Mouse (Mus musculus) myocyte (in vitro differentiated cells): ENCODE measurements around the gene Lin37. TPM values are rescaled to one million over a fixed set of nuclear protein-coding genes. Genes with fewer than 3 reads are reported as not detected.

Source experiments
- H3K27me3 ChIP-seq: one replicate; pipeline ENCODE4 v1.6.1; 2011; ENCODE audit not compliant: control insufficient read depth, insufficient read depth, insufficient read length
- H3K36me3 ChIP-seq: one replicate; pipeline ENCODE4 v1.6.1; 2011; ENCODE audit not compliant: control insufficient read depth, insufficient read depth
- H3K4me2 ChIP-seq: one replicate; pipeline ENCODE4 v1.6.1; 2011; ENCODE audit warnings: low read depth, control low read depth
- H3K4me3 ChIP-seq: one replicate; pipeline ENCODE4 v1.5.1; 2011; ENCODE audit warnings: mild to moderate bottlenecking, control low read depth, moderate library complexity
- H3K79me2 ChIP-seq: one replicate; pipeline ENCODE4 v1.6.1; 2011; ENCODE audit not compliant: control insufficient read depth, insufficient read depth
- H3ac ChIP-seq: one replicate; pipeline ENCODE4 v1.6.1; 2011; ENCODE audit not compliant: control insufficient read depth, insufficient read length
- CEBPB ChIP-seq: IDR thresholded peaks from 2 replicates; pipeline ENCODE4 v1.6.1; 2011; ENCODE audit warnings: mild to moderate bottlenecking, moderate library complexity; ENCODE audit not compliant: poor library complexity, insufficient read depth, severe bottlenecking
- E2F4 ChIP-seq: IDR thresholded peaks from one replicate; pipeline ENCODE4 v1.6.1; 2011; ENCODE audit warnings: mild to moderate bottlenecking, control low read depth, moderate library complexity; ENCODE audit not compliant: insufficient read depth
- MAX ChIP-seq: IDR thresholded peaks from one replicate; pipeline ENCODE4 v1.6.1; 2011; ENCODE audit warnings: low read depth, mild to moderate bottlenecking, control low read depth
- MYOD1 ChIP-seq, 3 experiments: IDR thresholded peaks; one replicate each; pipeline ENCODE4 v1.6.1; 2011; ENCODE audit warnings: control low read depth in 2 of 3, low read depth in 2 of 3, mild to moderate bottlenecking in 2 of 3, moderate library complexity in 1 of 3; ENCODE audit not compliant: insufficient read length in 2 of 3, control insufficient read depth in 1 of 3
- MYOG ChIP-seq, 3 experiments: IDR thresholded peaks; one replicate each; pipeline ENCODE4 v1.6.1; 2011; ENCODE audit warnings: control low read depth in 2 of 3, low read depth in 2 of 3, mild to moderate bottlenecking in 2 of 3; ENCODE audit not compliant: insufficient read length in 2 of 3, control insufficient read depth in 1 of 3, insufficient read depth in 1 of 3
- POLR2A ChIP-seq: IDR thresholded peaks from one replicate; pipeline ENCODE4 v1.6.1; 2011; ENCODE audit warnings: low read depth, mild to moderate bottlenecking, control low read depth, moderate library complexity; ENCODE audit not compliant: insufficient read length
- POLR2AphosphoS2 ChIP-seq: IDR thresholded peaks from one replicate; pipeline ENCODE4 v1.6.1; 2011; ENCODE audit warnings: low read depth, control low read depth; ENCODE audit not compliant: insufficient read length
- REST ChIP-seq: IDR thresholded peaks from one replicate; pipeline ENCODE4 v1.6.1; 2011; ENCODE audit warnings: mild to moderate bottlenecking, control low read depth, moderate library complexity; ENCODE audit not compliant: insufficient read depth, insufficient read length
- SRF ChIP-seq: IDR thresholded peaks from one replicate; pipeline ENCODE4 v1.6.1; 2011; ENCODE audit warnings: low read depth; ENCODE audit not compliant: control insufficient read depth, insufficient read length
- TCF12 ChIP-seq: IDR thresholded peaks from one replicate; pipeline ENCODE4 v1.6.1; 2011; ENCODE audit warnings: mild to moderate bottlenecking, control low read depth; ENCODE audit not compliant: poor library complexity, insufficient read depth, severe bottlenecking
- TCF3 ChIP-seq: IDR thresholded peaks from one replicate; pipeline ENCODE4 v1.6.1; 2011; ENCODE audit warnings: low read depth, control low read depth; ENCODE audit not compliant: insufficient read length
- USF1 ChIP-seq: IDR thresholded peaks from one replicate; pipeline ENCODE4 v1.6.1; 2011; ENCODE audit warnings: low read depth, mild to moderate bottlenecking, control low read depth, moderate library complexity
- polyA plus RNA-seq: library from polyadenylated mRNA; unstranded; fragments of >200 nt; fragmentation: generic; extraction: Trizol; gene quantifications from one replicate; pipeline ENCODE4 v1.2.1, GENCODE M21; 2012; ENCODE audit warnings: missing spikeins

Lin37 gene
- polyA plus RNA-seq, 1 experiment = 55.3 TPM

GRCm38 (mm10) chr7:30531291-30531815 is 28.3 kb downstream of the Lin37 start:
- Histone ChIP-seq H3K27me3 (no peaks in the 10 kb centered on the region), H3K4me3 (peak overlapping the region; percentile 36), H3ac (no peak overlapping the region), H3K4me2 (peak overlapping the region; percentile 75), H3K36me3 (peaks cover 12% of the 10 kb centered on the region), H3K79me2 (no peaks in the 10 kb centered on the region)
- TF ChIP-seq TCF12 (no peak), MYOG (IDR thresholded peaks at IDR 0.05; ENCODE audit: control insufficient read depth in 1 of 3, insufficient read depth in 1 of 3, insufficient read length in 2 of 3, low read depth in 2 of 3) (no peak), POLR2AphosphoS2 (peak; percentile 71), POLR2A (peak; percentile 61), TCF3 (no peak)

GRCm38 (mm10) chr7:30526981-30527380 is 32.7 kb downstream of the Lin37 start:
- no peak for TF ChIP-seq REST
- no peak for TF ChIP-seq E2F4
- no peak for TF ChIP-seq SRF
- TF ChIP-seq TCF3 = no peak
- TF ChIP-seq CEBPB = no peak
- TF ChIP-seq MYOD1 (IDR thresholded peaks at IDR 0.05; ENCODE audit: control insufficient read depth in 1 of 3, insufficient read length in 2 of 3, low read depth in 2 of 3) = no peak
- TF ChIP-seq POLR2AphosphoS2 = no peak
- Histone ChIP-seq H3ac (no peak overlapping the region), H3K79me2 (no peaks in the 10 kb centered on the region), H3K4me3 (no peak overlapping the region), H3K36me3 (peaks cover 12% of the 10 kb centered on the region), H3K4me2 (no peak overlapping the region), H3K27me3 (no peaks in the 10 kb centered on the region)

DNA sequence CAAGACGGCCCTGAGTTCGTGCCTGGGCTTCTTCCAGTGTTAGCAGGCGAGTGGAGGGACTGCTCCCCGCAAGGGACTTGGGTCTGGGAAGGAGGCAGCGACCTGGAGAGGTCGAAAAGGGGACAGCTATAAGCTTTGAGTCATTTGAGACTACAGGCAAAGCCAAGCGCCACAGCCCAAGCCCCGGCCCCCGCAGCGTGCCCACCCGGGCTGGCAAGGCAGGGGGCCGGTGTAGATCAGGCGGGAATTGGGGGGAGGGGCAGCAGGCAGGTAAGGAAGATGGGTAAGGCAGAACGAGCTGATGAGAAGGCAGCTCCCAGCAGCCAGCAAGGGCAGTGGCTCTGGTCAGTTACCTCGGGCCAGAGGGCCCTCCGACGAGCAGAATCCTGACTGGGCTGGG is 33.2 kb downstream of the Lin37 start:
- Histone ChIP-seq H3K4me2 (no peak overlapping the region), H3K4me3 (no peak overlapping the region), H3K36me3 (peaks cover 12% of the 10 kb centered on the region), H3ac (no peak overlapping the region), H3K27me3 (no peaks in the 10 kb centered on the region), H3K79me2 (no peaks in the 10 kb centered on the region)
- TF ChIP-seq MAX (no peak), POLR2A (no peak), POLR2AphosphoS2 (no peak), MYOD1 (IDR thresholded peaks at IDR 0.05; ENCODE audit: control insufficient read depth in 1 of 3, insufficient read length in 2 of 3, low read depth in 2 of 3) (no peak), REST (no peak), CEBPB (no peak), MYOG (IDR thresholded peaks at IDR 0.05; ENCODE audit: control insufficient read depth in 1 of 3, insufficient read depth in 1 of 3, insufficient read length in 2 of 3, low read depth in 2 of 3) (no peak), SRF (no peak), TCF3 (no peak)

DNA sequence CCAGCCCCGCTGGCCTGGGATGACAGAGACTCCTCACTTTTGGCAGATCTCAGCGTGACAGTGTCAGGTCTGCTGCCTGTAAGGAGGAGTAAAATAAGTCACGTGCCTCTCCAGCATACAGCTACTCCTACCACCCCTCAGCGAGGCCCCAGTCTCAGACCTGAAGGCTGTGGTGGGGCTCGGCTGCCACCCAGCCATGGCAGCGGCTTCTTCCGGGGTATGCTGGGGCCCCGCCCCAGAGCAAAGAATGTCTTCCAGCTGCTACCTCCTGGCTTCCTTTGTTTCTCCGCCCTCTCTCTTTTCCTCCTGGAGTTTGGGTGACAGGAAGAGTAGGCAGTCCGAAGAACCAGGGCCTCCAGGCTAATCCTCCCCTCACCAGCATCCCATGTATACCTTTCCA is 33.7 kb downstream of the Lin37 start:
- TF ChIP-seq USF1 (peak; percentile 3), CEBPB (no peak)

GRCm38 (mm10) chr7:30524487-30524886 is 35.2 kb downstream of the Lin37 start:
- peak; percentile 14 for TF ChIP-seq POLR2A
- peak; percentile 96 for TF ChIP-seq CEBPB
- TF ChIP-seq TCF3 = no peak
- no peak for TF ChIP-seq REST
- TF ChIP-seq E2F4 = no peak
- Histone ChIP-seq H3K27me3 (no peaks in the 10 kb centered on the region), H3K79me2 (no peaks in the 10 kb centered on the region), H3K36me3 (peaks cover 7% of the 10 kb centered on the region), H3K4me3 (no peak overlapping the region), H3ac (no peak overlapping the region), H3K4me2 (peak overlapping the region; percentile 15)

More for the DNA sequence above, 33.7 kb downstream of the Lin37 start:
- no peaks in the 10 kb centered on the region for H3K27me3 ChIP-seq
- no peaks in the 10 kb centered on the region for H3K79me2 ChIP-seq
- H3K36me3 ChIP-seq = peaks cover 10% of the 10 kb centered on the region
- peak overlapping the region; percentile 13 for H3K4me2 ChIP-seq
- H3ac ChIP-seq = no peak overlapping the region
- H3K4me3 ChIP-seq = no peak overlapping the region

DNA sequence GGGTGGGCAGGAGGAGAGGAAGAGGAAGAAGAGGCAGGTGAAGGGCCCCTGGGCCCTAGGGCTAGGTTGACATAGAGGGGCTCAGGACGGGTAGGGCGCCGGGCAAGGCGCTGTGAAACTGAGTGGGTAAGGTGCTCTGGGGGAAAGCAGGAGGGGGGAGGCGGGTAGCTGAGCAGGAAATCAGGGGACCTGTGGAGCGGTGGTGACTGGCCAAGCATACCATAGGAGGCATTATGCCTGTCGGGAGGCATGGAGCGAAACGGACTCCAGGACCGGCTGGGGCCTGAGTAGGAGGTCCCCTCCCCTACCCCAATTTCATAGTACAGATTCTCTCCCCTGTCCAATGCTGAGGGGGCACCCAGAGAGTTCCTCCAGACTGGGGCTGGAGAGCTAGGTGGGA is 36.8 kb downstream of the Lin37 start:
- H3K4me2 ChIP-seq = peak overlapping the region; percentile 38
- TF ChIP-seq REST (no peak), SRF (no peak), POLR2AphosphoS2 (no peak), MAX (no peak), MYOG (IDR thresholded peaks at IDR 0.05; ENCODE audit: control insufficient read depth in 1 of 3, insufficient read depth in 1 of 3, insufficient read length in 2 of 3, low read depth in 2 of 3) (no peak), TCF3 (no peak), TCF12 (no peak), POLR2A (no peak), E2F4 (no peak), MYOD1 (IDR thresholded peaks at IDR 0.05; ENCODE audit: control insufficient read depth in 1 of 3, insufficient read length in 2 of 3, low read depth in 2 of 3) (no peak)
- H3K36me3 ChIP-seq = no peaks in the 10 kb centered on the region
- H3K27me3 ChIP-seq = no peaks in the 10 kb centered on the region
- H3K79me2 ChIP-seq = no peaks in the 10 kb centered on the region
- H3K4me3 ChIP-seq = no peak overlapping the region
- H3ac ChIP-seq = no peak overlapping the region
